Mouse (Mus musculus): ENCODE results near the gene Bcl2. TPM values are rescaled to one million over a fixed set of nuclear protein-coding genes. Genes with fewer than 3 reads are reported as not detected.

Gene Bcl2
- polyA plus RNA-seq, 1 experiment from 2014 or later = 10.4 TPM

- Histone ChIP-seq H3K27me3 (ENCODE audit: control insufficient read depth, insufficient read depth, low read length) (no peaks in the 10 kb centered on the region), H3K4me1 (ENCODE audit: control insufficient read depth, insufficient read depth, low read length) (peaks cover 10% of the 10 kb centered on the region), H3K9me3 (replicated peaks; ENCODE audit: control insufficient read depth, low read length) (no peaks in the 10 kb centered on the region), H3K4me2 (ENCODE audit: low read depth, low read length) (no peak overlapping the region), H3K27ac (ENCODE audit: low read length) (no peak overlapping the region), H3K36me3 (ENCODE audit: control insufficient read depth, insufficient read depth) (no peaks in the 10 kb centered on the region), H3K4me3 (ENCODE audit: low read length) (no peak overlapping the region), H3K9ac (ENCODE audit: low read length) (no peak overlapping the region)
- WGBS = 75% methylated on average over 5 of the region's 5 CpGs
- no peak for ATAC-seq (replicated peaks; ENCODE audit: extremely low read depth, insufficient read depth, low FRiP score)
These were observed 146.6 kb downstream of the Bcl2 start for GRCm38 (mm10) chr1:106567506-106567905.

- no peak overlapping the region for H3K9ac ChIP-seq (ENCODE audit: low read length)
- no peak overlapping the region for H3K4me2 ChIP-seq (ENCODE audit: low read depth, low read length)
- peaks cover 10% of the 10 kb centered on the region for H3K4me1 ChIP-seq (ENCODE audit: control insufficient read depth, insufficient read depth, low read length)
- WGBS = 83% methylated on average over 6 of the region's 6 CpGs
- ATAC-seq (replicated peaks; ENCODE audit: extremely low read depth, insufficient read depth, low FRiP score) = no peak
- peak overlapping the region; percentile 36; the same call in 1 of the 2 replicates for H3K27ac ChIP-seq (ENCODE audit: low read length)
- no peak overlapping the region for H3K4me3 ChIP-seq (ENCODE audit: low read length)
- no peaks in the 10 kb centered on the region for H3K27me3 ChIP-seq (ENCODE audit: control insufficient read depth, insufficient read depth, low read length)
- no peaks in the 10 kb centered on the region for H3K36me3 ChIP-seq (ENCODE audit: control insufficient read depth, insufficient read depth)
- no peaks in the 10 kb centered on the region for H3K9me3 ChIP-seq (replicated peaks; ENCODE audit: control insufficient read depth, low read length)
These were observed 147.7 kb downstream of the Bcl2 start for GRCm38 (mm10) chr1:106566120-106567086.

DNA sequence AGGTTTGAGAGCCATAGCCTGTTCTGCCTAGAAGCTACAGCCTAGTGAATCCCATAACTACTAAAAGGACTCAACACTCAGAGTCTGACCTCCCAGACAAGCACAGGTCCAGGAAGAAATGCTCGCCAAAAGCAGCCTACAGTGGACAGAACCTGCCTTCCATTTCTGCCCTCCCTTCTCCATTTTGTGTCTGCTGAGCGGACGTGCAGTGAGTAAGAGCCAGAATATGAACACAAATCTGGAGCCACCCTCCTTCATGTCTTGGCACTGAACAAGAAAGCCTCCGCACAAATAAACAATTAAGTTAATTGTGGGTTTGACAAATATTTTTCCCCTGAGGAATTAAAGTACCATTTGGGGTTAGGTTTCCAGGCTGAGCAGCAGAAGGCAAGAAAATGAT, 148.8 kb downstream of the Bcl2 start:
- Histone ChIP-seq H3K4me2 (ENCODE audit: low read depth, low read length) (no peak overlapping the region), H3K4me1 (ENCODE audit: control insufficient read depth, insufficient read depth, low read length) (peaks cover 9% of the 10 kb centered on the region), H3K27ac (ENCODE audit: low read length) (no peak overlapping the region), H3K9me3 (replicated peaks; ENCODE audit: control insufficient read depth, low read length) (no peaks in the 10 kb centered on the region), H3K4me3 (ENCODE audit: low read length) (no peak overlapping the region), H3K27me3 (ENCODE audit: control insufficient read depth, insufficient read depth, low read length) (no peaks in the 10 kb centered on the region), H3K36me3 (ENCODE audit: control insufficient read depth, insufficient read depth) (no peaks in the 10 kb centered on the region), H3K9ac (ENCODE audit: low read length) (no peak overlapping the region)
- 85% methylated on average over 4 of the region's 4 CpGs for WGBS
- ATAC-seq (replicated peaks; ENCODE audit: extremely low read depth, insufficient read depth, low FRiP score) = no peak

- 81% methylated on average over 1 of the region's 1 CpGs for WGBS
- H3K4me3 ChIP-seq (ENCODE audit: low read length) = no peak overlapping the region
- no peaks in the 10 kb centered on the region for H3K36me3 ChIP-seq (ENCODE audit: control insufficient read depth, insufficient read depth)
- no peak overlapping the region for H3K9ac ChIP-seq (ENCODE audit: low read length)
- no peak overlapping the region for H3K27ac ChIP-seq (ENCODE audit: low read length)
- ATAC-seq (replicated peaks; ENCODE audit: extremely low read depth, insufficient read depth, low FRiP score) = no peak
- H3K27me3 ChIP-seq (ENCODE audit: control insufficient read depth, insufficient read depth, low read length) = no peaks in the 10 kb centered on the region
- H3K9me3 ChIP-seq (replicated peaks; ENCODE audit: control insufficient read depth, low read length) = no peaks in the 10 kb centered on the region
- H3K4me1 ChIP-seq (ENCODE audit: control insufficient read depth, insufficient read depth, low read length) = peaks cover 9% of the 10 kb centered on the region
- H3K4me2 ChIP-seq (ENCODE audit: low read depth, low read length) = no peak overlapping the region
These were observed 149.6 kb downstream of the Bcl2 start for GRCm38 (mm10) chr1:106564436-106564835.

DNA sequence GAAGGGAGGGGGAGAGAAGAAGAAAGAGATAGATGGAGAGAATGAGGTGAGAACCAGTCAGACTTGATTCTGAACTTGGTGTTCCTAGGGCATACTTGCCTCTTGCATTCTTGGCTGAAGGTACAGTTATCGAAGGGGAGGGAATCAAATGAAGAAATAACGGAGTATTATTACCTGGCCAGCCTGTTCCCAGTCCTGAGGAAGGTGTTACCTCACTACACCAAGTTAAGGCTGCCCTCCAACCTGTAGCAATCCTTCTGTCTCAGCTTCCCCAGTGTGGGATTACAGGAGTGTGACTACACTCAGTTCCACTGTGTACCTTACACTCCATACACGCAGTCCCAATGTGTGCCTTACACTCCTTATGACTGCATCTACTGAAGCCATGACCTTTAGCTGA, 151.3 kb downstream of the Bcl2 start:
- Histone ChIP-seq H3K4me3 (ENCODE audit: low read length) (no peak overlapping the region), H3K36me3 (ENCODE audit: control insufficient read depth, insufficient read depth) (no peaks in the 10 kb centered on the region), H3K9me3 (replicated peaks; ENCODE audit: control insufficient read depth, low read length) (no peaks in the 10 kb centered on the region), H3K27me3 (ENCODE audit: control insufficient read depth, insufficient read depth, low read length) (no peaks in the 10 kb centered on the region), H3K27ac (ENCODE audit: low read length) (no peak overlapping the region), H3K4me2 (ENCODE audit: low read depth, low read length) (no peak overlapping the region), H3K4me1 (ENCODE audit: control insufficient read depth, insufficient read depth, low read length) (peaks cover 9% of the 10 kb centered on the region), H3K9ac (ENCODE audit: low read length) (no peak overlapping the region)
- 86% methylated on average over 3 of the region's 3 CpGs for WGBS
- no peak for ATAC-seq (replicated peaks; ENCODE audit: extremely low read depth, insufficient read depth, low FRiP score)

- H3K27me3 ChIP-seq (ENCODE audit: control insufficient read depth, insufficient read depth, low read length) = no peaks in the 10 kb centered on the region
- H3K9ac ChIP-seq (ENCODE audit: low read length) = no peak overlapping the region
- no peak for ATAC-seq (replicated peaks; ENCODE audit: extremely low read depth, insufficient read depth, low FRiP score)
- peaks cover 9% of the 10 kb centered on the region for H3K4me1 ChIP-seq (ENCODE audit: control insufficient read depth, insufficient read depth, low read length)
- 70% methylated on average over 11 of the region's 11 CpGs for WGBS
- H3K4me2 ChIP-seq (ENCODE audit: low read depth, low read length) = no peak overlapping the region
- no peaks in the 10 kb centered on the region for H3K9me3 ChIP-seq (replicated peaks; ENCODE audit: control insufficient read depth, low read length)
- H3K27ac ChIP-seq (ENCODE audit: low read length) = no peak overlapping the region
- H3K36me3 ChIP-seq (ENCODE audit: control insufficient read depth, insufficient read depth) = no peaks in the 10 kb centered on the region
- no peak overlapping the region for H3K4me3 ChIP-seq (ENCODE audit: low read length)
These were observed 152.9 kb downstream of the Bcl2 start for GRCm38 (mm10) chr1:106561085-106561760.

DNA sequence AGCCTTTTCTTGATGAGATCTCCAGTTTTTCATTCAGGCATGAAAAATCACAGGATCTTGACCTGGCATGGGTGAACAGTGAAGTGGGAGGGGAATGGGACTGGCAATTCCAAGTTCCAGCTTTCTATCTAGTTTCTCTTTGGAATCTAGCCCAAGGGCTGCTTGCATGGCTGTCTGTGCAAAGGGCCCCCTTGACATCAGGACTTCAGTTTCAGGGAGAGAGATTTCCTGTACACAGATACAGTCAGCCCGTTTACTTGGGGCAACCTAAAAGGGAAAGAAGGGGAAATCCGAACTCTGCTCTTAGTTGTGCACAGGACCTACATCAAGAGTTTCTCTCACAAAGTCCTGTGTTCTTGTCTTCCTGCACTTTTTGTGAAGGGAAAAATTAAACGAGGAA, 154.0 kb downstream of the Bcl2 start:
- Histone ChIP-seq H3K4me2 (ENCODE audit: low read depth, low read length) (no peak overlapping the region), H3K4me1 (ENCODE audit: control insufficient read depth, insufficient read depth, low read length) (peaks cover 19% of the 10 kb centered on the region), H3K27me3 (ENCODE audit: control insufficient read depth, insufficient read depth, low read length) (no peaks in the 10 kb centered on the region), H3K9ac (ENCODE audit: low read length) (no peak overlapping the region), H3K36me3 (ENCODE audit: control insufficient read depth, insufficient read depth) (no peaks in the 10 kb centered on the region), H3K4me3 (ENCODE audit: low read length) (no peak overlapping the region), H3K9me3 (replicated peaks; ENCODE audit: control insufficient read depth, low read length) (no peaks in the 10 kb centered on the region), H3K27ac (ENCODE audit: low read length) (0 out of 2 replicates have a peak overlapping the region, but pooled peaks have one; percentile 16)
- WGBS = 41% methylated on average over 3 of the region's 3 CpGs
- ATAC-seq (replicated peaks; ENCODE audit: extremely low read depth, insufficient read depth, low FRiP score) = no peak

DNA sequence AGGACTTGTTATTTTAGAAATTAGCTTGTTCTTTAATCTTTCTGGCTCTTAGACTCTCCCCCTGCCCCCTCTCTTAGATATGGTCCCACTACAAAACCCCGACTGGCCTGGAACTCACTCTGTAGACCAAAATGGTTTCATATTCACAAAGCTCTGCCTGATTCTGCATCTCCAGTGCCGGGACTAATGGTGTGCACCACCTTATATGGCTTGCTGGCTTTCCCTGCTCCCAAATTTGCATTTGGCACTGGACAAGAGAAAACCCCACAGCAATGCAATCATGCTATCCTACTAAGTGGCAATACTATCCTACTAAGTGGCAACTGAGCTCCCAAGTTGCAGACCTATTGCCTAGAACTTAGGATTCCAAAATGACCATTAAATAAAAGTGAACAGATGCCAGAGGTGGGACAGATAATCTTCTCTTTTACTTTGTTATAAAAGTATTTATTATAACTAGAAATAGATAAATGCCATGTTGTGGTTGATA, 154.9 kb downstream of the Bcl2 start:
- ATAC-seq (replicated peaks; ENCODE audit: extremely low read depth, insufficient read depth, low FRiP score) = no peak

More for the DNA sequence above, 154.9 kb downstream of the Bcl2 start:
- no peaks in the 10 kb centered on the region for H3K36me3 ChIP-seq (ENCODE audit: control insufficient read depth, insufficient read depth)
- WGBS = 62% methylated on average over 2 of the region's 2 CpGs
- peaks cover 28% of the 10 kb centered on the region for H3K4me1 ChIP-seq (ENCODE audit: control insufficient read depth, insufficient read depth, low read length)
- H3K4me2 ChIP-seq (ENCODE audit: low read depth, low read length) = no peak overlapping the region
- no peaks in the 10 kb centered on the region for H3K27me3 ChIP-seq (ENCODE audit: control insufficient read depth, insufficient read depth, low read length)
- no peak overlapping the region for H3K9ac ChIP-seq (ENCODE audit: low read length)
- no peak overlapping the region for H3K27ac ChIP-seq (ENCODE audit: low read length)
- no peak overlapping the region for H3K4me3 ChIP-seq (ENCODE audit: low read length)
- no peaks in the 10 kb centered on the region for H3K9me3 ChIP-seq (replicated peaks; ENCODE audit: control insufficient read depth, low read length)
